ENCODE assay signal across 14 mouse cellular contexts in the genomic region with DNA sequence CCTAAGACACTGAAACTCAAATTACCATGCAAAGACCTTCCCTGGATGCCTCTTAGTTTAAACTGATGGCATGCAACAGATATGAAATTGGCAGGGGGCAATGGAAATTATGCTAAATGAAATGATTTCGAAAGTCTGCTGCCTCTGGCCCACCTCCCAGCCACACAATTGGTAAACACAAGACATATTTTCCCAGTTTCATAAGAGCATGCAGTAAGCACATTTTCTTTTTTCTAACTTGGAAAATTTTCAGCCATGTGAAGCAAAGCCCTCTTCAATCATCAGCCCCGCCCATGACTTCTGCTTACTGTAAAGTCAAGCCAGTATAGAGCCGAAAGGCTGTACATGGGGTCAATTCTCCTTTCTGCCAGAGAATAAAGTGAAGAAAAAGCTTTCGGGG. TPM values are rescaled to one million over a fixed set of nuclear protein-coding genes. Genes with fewer than 3 reads are reported as not detected.
DNase-seq lines count a peak whose midpoint lies in the region; ATAC-seq and TF ChIP-seq lines count a peak whose summit lies in the region.
"Had no signal": no experiment of that assay in that cellular context is flagged by ENCODE, and none has a peak within 500 bp of the region (broad histone marks: within the 10 kb centered on the region; RNA-seq: fewer than 3 reads in every experiment).

No protein-coding gene starts in this region.

- H3K27ac ChIP-seq in kidney, adult 2 months (ENCODE audit: insufficient read depth, low read depth, low read length): no peak overlapping the region
- no peak overlapping the region for H3K27ac ChIP-seq in hindbrain, embryonic 16.5 days (ENCODE audit: low read depth, low read length)
- H3K27ac ChIP-seq: limb, embryonic 13.5 days had no signal

- ATAC-seq in hindbrain, embryonic 16.5 days: no peak

- 75% methylated on average over 4 of the region's 4 CpGs for WGBS in kidney, adult 2 months
- WGBS in lung, adult 2 months: 41% methylated on average over 4 of the region's 4 CpGs
- WGBS in hindbrain, embryonic 16.5 days: 86% methylated on average over 4 of the region's 4 CpGs

- no peak for TF ChIP-seq POLR2A in kidney, adult 2 months (IDR thresholded peaks at IDR 0.05; ENCODE audit: low read depth, low read length)
- no peak for TF ChIP-seq POLR2A in lung, adult 2 months (IDR thresholded peaks at IDR 0.05; ENCODE audit: borderline replicate concordance, extremely low read depth, low read depth, low read length)

- TF ChIP-seq CTCF in kidney, adult 2 months (conservative IDR thresholded peaks at IDR 0.05; ENCODE audit: insufficient read depth, insufficient read length, low read depth, low read length): no peak
- no peak for TF ChIP-seq CTCF in lung, adult 2 months (IDR thresholded peaks at IDR 0.05; ENCODE audit: insufficient read depth, low read length)

- H3K27me3 ChIP-seq in kidney, adult 2 months (replicated peaks; ENCODE audit: control insufficient read depth, insufficient read depth, low read length): no peaks in the 10 kb centered on the region
- no peaks in the 10 kb centered on the region for H3K27me3 ChIP-seq in hindbrain, embryonic 16.5 days (replicated peaks; ENCODE audit: control insufficient read depth, insufficient read depth, low read length)
- H3K27me3 ChIP-seq: limb, embryonic 13.5 days had no signal

- H3K9me3 ChIP-seq in hindbrain, embryonic 16.5 days (ENCODE audit: control insufficient read depth, low read length): no peaks in the 10 kb centered on the region
- H3K9me3 ChIP-seq: limb, embryonic 13.5 days; megakaryocyte, embryonic 14.5 days had no signal

- no peak overlapping the region for H3K4me3 ChIP-seq in kidney, adult 2 months (ENCODE audit: insufficient read depth, low read depth, low read length)
- no peak overlapping the region for H3K4me3 ChIP-seq in lung, adult 2 months (replicated peaks; ENCODE audit: extremely low read depth, low read depth, low read length)
- H3K4me3 ChIP-seq in hindbrain, embryonic 16.5 days (ENCODE audit: low read length): no peak overlapping the region
- H3K4me3 ChIP-seq: limb, embryonic 13.5 days; megakaryocyte, embryonic 14.5 days; myocyte had no signal

- H3K4me2 ChIP-seq in hindbrain, embryonic 16.5 days (ENCODE audit: low read length): no peak overlapping the region
- H3K4me2 ChIP-seq: hindbrain, embryonic 14.5 days; limb, embryonic 13.5 days had no signal

- H3K36me3 ChIP-seq in kidney, adult 2 months (ENCODE audit: control insufficient read depth, insufficient read depth, low read length): peaks cover 4% of the 10 kb centered on the region; the same call in 1 of the 2 replicates
- no peaks in the 10 kb centered on the region for H3K36me3 ChIP-seq in hindbrain, embryonic 16.5 days (ENCODE audit: control insufficient read depth, insufficient read depth, low read length)

- no peaks in the 10 kb centered on the region; the same call in 1 of the 2 replicates for H3K4me1 ChIP-seq in kidney, adult 2 months (ENCODE audit: control insufficient read depth, insufficient read depth, low read length)
- peaks cover 2% of the 10 kb centered on the region for H3K4me1 ChIP-seq in lung, adult 2 months (ENCODE audit: control insufficient read depth, insufficient read depth, low read length)
- peaks cover 7% of the 10 kb centered on the region for H3K4me1 ChIP-seq in hindbrain, embryonic 16.5 days (ENCODE audit: control insufficient read depth, insufficient read depth, low read depth, low read length)
- H3K4me1 ChIP-seq: limb, embryonic 13.5 days had no signal

- peak; percentile 34 for DNase-seq in adrenal gland, postnatal 14 days
- no peak for DNase-seq in adrenal gland, adult 8-10 months
- DNase-seq in kidney, adult 2 months: peak; percentile 38
- DNase-seq in kidney, postnatal 10 days: no peak
- DNase-seq in lung, adult 2 months: peak; percentile 32
- DNase-seq in skeletal muscle tissue, adult 2 months (ENCODE audit: low read depth, low spot score): peak; percentile 83
- no peak for DNase-seq in testis, postnatal 10 days (ENCODE audit: low spot score)
- DNase-seq: layer of hippocampus, postnatal 36 days; spleen, adult 18-20 months had no signal

- H3K9ac ChIP-seq in hindbrain, embryonic 16.5 days (ENCODE audit: low read depth, low read length): no peak overlapping the region
- H3K9ac ChIP-seq: hindbrain, embryonic 14.5 days; limb, embryonic 13.5 days had no signal

RNA-seq across cellular contexts. Expression of gene Abca1, which starts 51.5 kb away (rescaled TPM):
- total RNA-seq in adrenal gland, postnatal 14 days (2021): 164 and 209 TPM in 2 replicates
- 100 to 1,000 TPM; 145 to 233 (median 191) TPM for total RNA-seq in adrenal gland, adult 8-10 months (2022)
- 8.9 and 9.3 TPM in 2 replicates for polyA plus RNA-seq in kidney, adult 2 months (2012; rRNA removed)
- polyA plus RNA-seq in lung, adult 2 months (2012; rRNA removed): 7.8 and 13.2 TPM in 2 replicates
- polyA plus RNA-seq in hindbrain, embryonic 16.5 days (2015; fragmentation: Nextera tagmentation; extraction: Ambion mirVana): 9.4 and 10.0 TPM in 2 replicates

Comparison
In these comparisons a context has a peak if more than half of its experiments do, and no peak if none do; other contexts are left out.
1. DNase-seq: peak in adrenal gland, postnatal 14 days (single experiment), kidney, adult 2 months (single experiment), lung, adult 2 months (single experiment) and skeletal muscle tissue, adult 2 months (single experiment); none in adrenal gland, adult 8-10 months (single experiment), kidney, postnatal 10 days (single experiment) and testis, postnatal 10 days (single experiment).